Mouse (Mus musculus): ENCODE measurements around the gene Cstf1.

GRCm38 (mm10) chr2:172345258-172345738 is 25.2 kb upstream of the Cstf1 start, which contains the start of gene Fam210b:
- TF ChIP-seq ZC3H11A (IDR thresholded peaks at IDR 0.05; ENCODE audit: low read depth, low read length) (no peak), JUN (IDR thresholded peaks at IDR 0.05; ENCODE audit: insufficient read depth, low read depth, low read length) (no peak), CTCF (conservative IDR thresholded peaks at IDR 0.05 in 1 of 2, IDR thresholded peaks at IDR 0.05 in 1 of 2; ENCODE audit: low read depth in 2 of 2, low read length in 2 of 2) (no peak), ZNF384 (IDR thresholded peaks at IDR 0.05; ENCODE audit: low read depth, low read length) (no peak), POLR2A (IDR thresholded peaks at IDR 0.05; ENCODE audit: low read depth, low read length) (peak; percentile 40; the same call in 1 of the 2 replicates), MAX (IDR thresholded peaks at IDR 0.05; ENCODE audit: low read length) (no peak), MAFK (IDR thresholded peaks at IDR 0.05; ENCODE audit: insufficient replicate concordance, low read length) (no peak), TBP (conservative IDR thresholded peaks at IDR 0.05; ENCODE audit: low read depth, low read length) (no peak), POLR2AphosphoS2 (IDR thresholded peaks at IDR 0.05; ENCODE audit: low read depth, low read length) (no peak), NRF1 (IDR thresholded peaks at IDR 0.05; ENCODE audit: low read depth, low read length) (peak; percentile 27; the same call in 1 of the 2 replicates)
